Mouse (Mus musculus): ENCODE results near the gene Auts2.

DNA sequence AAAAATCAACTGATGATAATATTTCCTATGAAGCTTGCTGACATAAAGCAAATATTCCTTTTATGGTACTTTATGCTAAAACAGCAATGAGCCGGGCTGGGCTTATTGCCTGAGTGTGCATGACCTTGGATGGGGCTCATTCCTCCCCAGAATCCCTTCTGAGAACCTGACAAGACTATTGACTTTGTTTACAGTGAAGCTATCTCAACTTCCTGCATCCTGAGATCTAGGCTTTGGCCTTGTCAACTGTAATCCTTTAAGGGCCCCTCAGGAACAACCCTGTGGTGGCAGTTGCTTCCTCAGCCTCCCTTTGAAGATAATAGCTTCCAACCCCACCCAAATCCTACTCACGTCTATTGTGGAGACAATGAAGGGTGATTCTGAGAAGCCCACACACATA, 792.8 kb downstream of the Auts2 start:
- TF ChIP-seq EP300 (IDR thresholded peaks at IDR 0.05; ENCODE audit: insufficient read depth, low read depth, low read length) (no peak), CTCF (IDR thresholded peaks at IDR 0.05) (no peak), POLR2A (IDR thresholded peaks at IDR 0.05; ENCODE audit: insufficient read depth, low read depth, low read length) (no peak)

Data from heart, adult 2 months (tissue).